Mouse (Mus musculus): Measurements from ENCODE around the gene Cby3.
A peak's percentile ranks its signal among the peaks of the same experiment; 100 is the strongest.
"Not testable (repeated sequence)": the region's sequence is repeated elsewhere in the genome, so short reads cannot be mapped to it uniquely, and the experiment has no call there.

Gene Cby3

DNA sequence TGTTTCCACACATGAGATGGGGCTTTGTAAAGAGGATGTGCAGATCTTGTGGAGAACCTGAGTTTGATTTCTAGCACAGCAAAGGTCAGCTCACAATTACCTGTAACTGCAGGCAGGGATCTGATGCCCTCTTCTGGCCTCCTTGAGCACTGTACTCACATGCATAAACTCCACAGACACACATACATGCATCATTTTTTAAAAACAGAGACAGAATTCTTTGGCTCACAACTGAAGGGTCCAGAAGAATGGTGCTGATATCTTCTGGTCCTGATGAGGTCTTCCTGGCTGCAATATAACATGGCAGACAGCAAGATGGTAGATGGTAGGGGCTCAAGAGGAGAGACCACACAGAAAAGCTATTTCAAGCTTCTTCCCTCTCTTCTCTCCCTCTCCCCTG lies at the start of gene Cby3:
Cby3 (plus strand) TSS at position 301 of the 400 bp plus-strand sequence.
- no peak for DNase-seq

DNA sequence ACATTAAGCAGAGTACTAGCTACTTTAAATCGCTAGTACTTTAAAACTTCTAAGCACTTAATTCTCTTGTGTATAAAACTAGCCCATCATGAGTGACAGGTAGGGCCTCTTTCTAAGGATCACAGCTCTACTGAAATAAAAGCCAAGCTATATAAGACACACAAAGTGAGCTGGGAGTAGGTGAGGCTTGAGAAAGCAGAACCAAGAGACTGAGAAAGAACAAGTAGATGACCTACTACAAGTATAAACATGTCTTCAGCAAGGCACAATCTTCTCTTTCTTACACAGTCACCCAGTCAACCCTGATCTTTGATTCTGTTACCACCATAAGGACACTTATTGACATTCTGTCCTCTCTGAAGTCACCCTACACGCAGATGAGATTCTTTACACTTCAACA lies 41.5 kb upstream of the Cby3 start:
- DNase-seq: no peak

DNA sequence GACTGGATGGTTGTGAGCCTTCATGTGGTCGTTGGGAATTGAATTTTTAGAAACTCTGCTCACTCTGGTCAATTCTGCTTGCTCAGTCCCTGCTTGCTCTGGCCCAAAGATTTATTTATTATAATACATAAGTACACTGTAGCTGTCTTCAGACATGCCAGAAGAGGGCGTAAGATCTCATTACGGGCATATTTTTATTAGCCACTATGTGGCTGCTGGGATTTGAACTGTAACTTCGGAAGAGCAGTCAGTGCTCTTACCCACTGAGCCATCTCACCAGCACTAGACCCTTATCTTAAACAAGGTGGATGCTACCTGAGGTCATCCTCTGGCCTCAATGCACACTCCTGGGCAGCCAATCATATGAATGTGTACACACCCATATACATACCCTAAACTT lies 34.9 kb upstream of the Cby3 start:
- DNase-seq: not testable (repeated sequence)

GRCm38 (mm10) chr11:50321239-50321638 lies 33.0 kb upstream of the Cby3 start:
- DNase-seq: no peak

DNA sequence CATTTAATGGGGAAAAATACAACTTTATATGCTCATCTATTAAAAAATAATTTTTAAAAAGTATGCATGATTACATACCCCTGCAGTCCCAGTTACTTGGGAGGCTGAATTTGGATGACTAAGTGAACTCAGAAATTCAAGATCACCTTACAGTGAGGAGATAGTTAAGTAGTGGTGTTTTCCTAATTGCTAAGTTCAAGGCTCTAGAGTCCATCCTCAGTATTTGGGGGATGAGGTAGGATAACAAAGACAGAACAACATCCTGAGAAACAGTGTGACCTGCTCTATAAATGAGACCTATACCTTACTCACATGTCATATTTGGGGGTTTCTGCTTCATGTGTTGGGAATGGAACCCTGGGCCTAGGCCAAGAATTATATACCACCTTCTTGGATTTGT lies 31.9 kb upstream of the Cby3 start:
- DNase-seq: no peak

- no peak for DNase-seq
These were observed 30.4 kb upstream of the Cby3 start for GRCm38 (mm10) chr11:50323843-50324242.

DNA sequence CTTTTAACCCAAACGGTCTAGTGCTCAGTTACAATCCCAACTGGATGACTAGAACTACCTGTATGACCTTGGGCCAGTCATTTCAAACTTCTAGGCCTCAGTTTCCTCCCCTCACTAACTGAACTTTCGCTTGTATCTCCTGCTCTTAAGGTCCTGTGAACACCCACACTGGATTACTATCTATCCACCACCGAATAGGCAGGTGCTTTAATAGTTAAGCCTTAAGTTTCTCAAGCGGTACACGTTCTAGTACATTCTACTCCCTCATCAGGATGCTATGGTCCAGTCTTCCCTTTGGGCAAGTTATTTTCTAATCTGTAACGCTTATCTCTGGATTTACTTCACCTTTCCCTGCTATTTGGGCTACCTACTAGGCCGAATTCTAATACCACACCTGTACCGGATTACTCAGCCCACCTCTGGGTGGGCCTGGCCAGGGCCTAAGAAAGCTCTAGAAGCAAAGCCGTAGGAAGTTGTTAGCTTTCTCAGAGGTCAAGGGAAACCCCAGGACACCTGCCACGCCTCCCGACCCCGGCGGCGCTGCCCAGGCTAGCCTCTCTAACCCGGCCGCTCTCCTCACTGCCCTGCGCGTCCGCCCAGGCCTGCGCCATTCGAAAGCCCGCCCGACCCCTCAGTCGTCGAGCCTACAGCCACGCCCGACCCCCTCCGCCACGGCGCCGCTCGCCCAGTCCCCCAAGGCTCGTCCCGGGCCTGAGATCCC lies 29.4 kb upstream of the Cby3 start:
- DNase-seq: no peak

DNA sequence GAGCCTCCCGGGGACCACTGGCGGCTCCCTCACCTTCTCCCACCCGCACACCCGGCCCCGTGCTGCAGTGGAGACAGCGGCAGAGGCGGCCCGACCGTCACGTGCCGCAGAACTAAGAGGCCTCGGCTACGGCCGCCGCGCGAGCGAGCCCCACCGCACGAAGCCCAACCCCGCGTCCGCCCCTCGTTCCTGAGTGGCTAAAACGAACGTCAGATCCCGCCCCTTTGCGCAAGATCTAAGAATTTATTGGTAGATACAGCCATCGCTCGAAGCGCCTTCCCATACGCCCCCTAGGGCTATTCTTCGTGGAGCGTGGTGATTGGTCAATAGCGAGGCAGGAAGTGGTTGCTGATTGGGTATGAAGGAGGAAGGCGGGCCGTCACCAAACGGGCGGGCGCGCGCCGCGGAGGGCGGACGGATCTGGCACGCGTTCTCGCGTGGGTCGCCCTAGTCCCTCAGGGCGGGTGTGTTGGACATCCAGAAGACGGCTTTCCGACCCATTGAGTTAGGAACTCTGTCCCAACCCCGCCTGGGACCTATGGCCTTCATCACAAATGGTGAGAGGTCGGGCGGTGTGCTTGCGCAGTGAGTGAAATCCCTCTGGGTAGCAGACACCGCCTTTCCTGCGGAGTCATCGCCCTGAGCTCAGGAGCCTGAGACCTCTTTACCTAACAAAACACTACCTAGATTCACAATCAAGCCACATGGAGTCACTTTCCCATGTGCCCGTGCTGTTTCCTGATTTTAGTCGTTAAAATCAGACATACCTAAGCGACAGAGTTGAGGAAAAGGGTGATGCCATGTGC lies 28.6 kb upstream of the Cby3 start, which contains the start of gene Canx:
Canx (minus strand) TSS at position 178 of the 806 bp plus-strand sequence.
- peak; percentile 99 for DNase-seq

- DNase-seq: peak; percentile 15
These were observed 27.8 kb upstream of the Cby3 start for GRCm38 (mm10) chr11:50326302-50326966.

- DNase-seq: no peak
These were observed 26.1 kb upstream of the Cby3 start for GRCm38 (mm10) chr11:50328075-50328625.

DNA sequence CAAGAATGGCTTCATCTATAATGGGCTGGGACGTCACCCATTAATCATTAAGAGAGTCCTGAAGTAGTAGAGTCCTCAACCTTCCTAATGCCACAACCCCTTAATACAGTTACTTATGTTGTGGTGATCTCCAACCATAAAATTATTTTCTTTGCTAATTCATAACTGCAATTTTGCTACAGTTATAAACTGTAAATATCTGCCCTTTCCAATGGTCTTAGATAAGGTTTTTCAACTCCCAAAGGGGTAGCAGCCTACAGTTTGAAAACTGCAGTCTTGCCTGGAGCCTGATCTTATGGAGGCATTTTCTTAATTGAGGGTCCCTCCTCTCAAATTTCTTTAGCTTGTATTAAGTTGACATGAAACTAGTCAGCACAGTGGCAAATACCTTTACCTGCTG lies 24.9 kb upstream of the Cby3 start:
- no peak for DNase-seq

- DNase-seq: no peak
These were observed 21.1 kb upstream of the Cby3 start for GRCm38 (mm10) chr11:50333181-50333580.

GRCm38 (mm10) chr11:50336126-50336525 lies 18.1 kb upstream of the Cby3 start:
- no peak for DNase-seq

GRCm38 (mm10) chr11:50336891-50337290 lies 17.4 kb upstream of the Cby3 start:
- no peak for DNase-seq

DNA sequence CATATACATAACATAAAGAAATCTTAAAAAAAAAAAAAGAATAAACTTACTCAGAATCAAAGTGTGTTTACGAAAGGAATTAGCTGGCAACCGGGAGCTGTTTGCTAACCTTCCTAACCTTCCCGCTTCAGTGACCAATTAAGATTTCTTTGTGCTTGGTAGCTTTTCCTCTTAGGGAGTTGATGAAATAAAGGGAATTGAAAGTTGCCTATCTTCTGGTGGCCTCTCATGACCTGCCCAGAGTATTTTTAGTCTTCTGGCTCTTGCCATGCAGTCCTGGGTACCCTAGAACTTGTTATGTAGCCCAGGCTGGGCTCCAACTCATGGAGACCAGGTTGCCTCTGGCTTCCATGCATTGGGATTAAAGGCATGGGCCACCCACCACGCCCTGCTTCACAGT lies 8.8 kb upstream of the Cby3 start:
- DNase-seq: no peak

DNA sequence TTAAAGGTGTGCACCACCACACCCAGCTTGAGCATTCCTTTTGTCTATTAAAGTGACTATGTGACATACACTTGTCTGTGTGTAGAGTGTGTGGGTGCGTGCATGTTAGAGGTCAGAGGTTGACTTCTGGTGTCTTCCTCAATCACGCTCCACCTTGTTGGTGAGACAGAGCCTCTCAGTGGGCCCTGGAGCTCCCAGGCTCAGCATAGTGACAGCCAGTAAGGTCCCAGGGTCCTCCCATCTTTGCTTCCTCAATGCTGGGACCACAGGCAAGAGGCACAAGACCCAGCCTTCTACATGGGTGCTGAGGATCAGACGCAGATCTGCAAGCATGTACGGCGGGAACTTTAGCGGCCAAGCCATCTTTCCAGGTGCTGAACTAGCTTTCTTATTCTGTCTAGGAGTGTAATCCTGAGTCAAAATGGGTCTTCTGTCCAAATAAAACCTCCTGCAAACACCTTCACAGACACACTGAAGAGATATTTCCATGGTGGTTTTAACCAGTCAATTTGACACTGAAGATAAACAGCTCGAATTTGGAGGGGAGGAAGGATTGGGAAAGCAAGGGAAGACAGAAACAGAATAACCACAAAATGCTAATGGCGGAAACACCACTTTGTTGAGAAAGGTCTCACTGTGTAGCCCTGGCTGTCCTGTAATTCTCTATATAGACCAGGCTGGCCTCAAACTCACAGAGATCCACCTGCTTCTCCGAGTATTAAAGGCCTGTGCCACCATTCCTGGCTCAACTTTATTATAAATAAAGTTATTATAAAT lies 7.8 kb upstream of the Cby3 start:
- DNase-seq: no peak

- no peak for DNase-seq
These were observed 2.1 kb upstream of the Cby3 start for GRCm38 (mm10) chr11:50352177-50352576.

- DNase-seq: no peak
These were observed 589 bp downstream of the Cby3 start for GRCm38 (mm10) chr11:50354851-50355250.

GRCm38 (mm10) chr11:50355395-50355794 lies 1.1 kb downstream of the Cby3 start:
- DNase-seq: no peak

DNA sequence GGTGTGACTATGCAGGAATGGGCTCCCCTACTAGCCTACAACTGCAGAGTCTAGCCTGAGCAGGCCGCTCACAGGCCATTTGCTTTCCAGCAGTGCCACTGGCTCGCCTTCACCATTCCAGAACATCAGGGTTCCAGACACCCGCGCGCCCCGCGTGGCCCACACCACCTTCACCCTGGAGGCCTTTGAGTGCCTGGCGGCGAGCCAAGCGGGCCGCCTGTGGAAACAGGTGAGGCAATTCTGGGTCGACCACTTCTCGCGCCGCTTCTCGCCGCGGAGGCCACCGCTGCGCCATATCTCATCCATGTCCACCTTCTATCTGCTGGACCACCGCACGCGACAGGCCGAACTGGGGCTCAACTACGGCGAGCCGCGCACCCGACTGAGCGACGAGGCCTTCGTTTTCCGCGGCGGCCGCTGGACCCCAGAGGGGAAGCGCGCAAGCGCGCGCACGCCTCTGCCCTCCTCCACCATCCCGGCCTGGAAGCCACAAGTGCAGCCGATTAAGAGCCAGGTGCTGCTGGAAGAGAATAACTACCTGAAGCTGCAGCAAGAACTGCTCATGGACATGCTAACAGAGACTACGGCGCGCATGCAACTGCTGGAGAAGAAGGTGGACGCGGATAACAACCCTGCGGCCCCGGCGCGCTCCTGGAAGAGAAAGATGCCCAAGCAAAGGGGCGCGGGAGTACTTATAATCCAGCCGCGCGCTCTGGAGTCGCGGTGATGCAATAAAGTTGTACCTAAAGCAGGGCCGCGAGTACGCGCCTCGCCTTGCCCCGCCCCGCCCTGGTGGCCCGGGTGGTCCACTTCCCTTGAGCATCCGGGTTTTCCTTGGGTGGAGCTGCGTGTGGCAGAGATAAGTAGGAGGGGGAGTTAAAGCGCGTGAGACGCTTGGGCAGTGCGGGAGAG lies 4.9 kb downstream of the Cby3 start:
- peak; percentile 77 for DNase-seq

GRCm38 (mm10) chr11:50361282-50361681 lies 7.0 kb downstream of the Cby3 start:
- not testable (repeated sequence) for DNase-seq

All from right cerebral cortex, adult 18-20 months (tissue).